Mouse (Mus musculus): Measurements from ENCODE around the gene Fam13c. TPM values are rescaled to one million over a fixed set of nuclear protein-coding genes. Genes with fewer than 3 reads are reported as not detected.

Gene Fam13c
- polyA plus RNA-seq, 1 experiment from 2014 or later: 17.2 TPM

DNA sequence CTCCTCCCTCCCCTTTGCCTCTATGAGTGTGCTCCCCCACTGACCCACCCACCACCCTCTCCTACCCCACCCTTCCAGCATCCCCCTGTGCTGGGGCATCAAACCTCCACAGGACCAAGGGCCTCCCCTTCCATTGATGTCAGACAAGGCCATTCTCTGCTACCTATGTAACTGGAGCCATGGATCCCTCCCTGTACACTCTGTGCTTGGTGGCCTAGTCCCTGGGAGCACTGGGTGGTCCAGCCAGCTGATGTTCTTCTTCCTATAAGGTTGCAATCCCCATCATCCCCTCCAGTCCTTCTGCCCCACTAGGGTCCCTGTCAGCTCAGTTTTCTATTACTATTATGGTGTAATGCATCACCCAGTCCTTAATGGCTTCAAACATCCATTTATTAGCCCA is 65.1 kb downstream of the Fam13c start:
- no peaks in the 10 kb centered on the region for H3K27me3 ChIP-seq (replicated peaks)
- peak; percentile 33 for ATAC-seq (ENCODE audit: low FRiP score, low read depth)
- H3K4me3 ChIP-seq: no peak overlapping the region
- H3K4me2 ChIP-seq (replicated peaks): no peak overlapping the region
- H3K9me3 ChIP-seq: no peaks in the 10 kb centered on the region
- 0 out of 2 replicates have a peak, but pooled peaks cover 3% of the 10 kb centered on the region for H3K36me3 ChIP-seq
- H3K4me1 ChIP-seq: peaks cover 13% of the 10 kb centered on the region; the same call in 1 of the 2 replicates
- no peak overlapping the region for H3K27ac ChIP-seq
- H3K9ac ChIP-seq: no peak overlapping the region

DNA sequence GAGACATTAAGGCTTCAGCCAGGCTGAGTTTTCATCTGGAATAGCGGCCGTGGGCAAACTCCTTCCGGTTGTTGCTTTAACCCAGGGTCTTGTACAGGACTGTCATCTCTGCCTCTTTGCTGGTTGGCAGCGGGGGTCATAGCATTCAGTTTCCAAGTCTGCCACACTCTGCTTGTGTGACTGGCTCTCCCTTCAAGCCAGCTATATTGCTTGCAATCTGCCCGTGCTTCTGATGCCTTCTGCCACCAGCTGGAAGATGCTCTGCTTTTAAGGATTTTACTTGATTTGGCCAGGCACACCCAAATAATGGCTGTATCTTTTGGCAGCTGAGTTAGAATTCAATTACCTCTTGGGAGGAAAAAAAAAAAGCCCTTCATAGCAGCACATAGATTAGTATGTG is 65.6 kb downstream of the Fam13c start:
- H3K27ac ChIP-seq: no peak overlapping the region
- ATAC-seq (ENCODE audit: low FRiP score, low read depth): no peak
- 60% methylated on average over 5 of the region's 5 CpGs for WGBS

DNA sequence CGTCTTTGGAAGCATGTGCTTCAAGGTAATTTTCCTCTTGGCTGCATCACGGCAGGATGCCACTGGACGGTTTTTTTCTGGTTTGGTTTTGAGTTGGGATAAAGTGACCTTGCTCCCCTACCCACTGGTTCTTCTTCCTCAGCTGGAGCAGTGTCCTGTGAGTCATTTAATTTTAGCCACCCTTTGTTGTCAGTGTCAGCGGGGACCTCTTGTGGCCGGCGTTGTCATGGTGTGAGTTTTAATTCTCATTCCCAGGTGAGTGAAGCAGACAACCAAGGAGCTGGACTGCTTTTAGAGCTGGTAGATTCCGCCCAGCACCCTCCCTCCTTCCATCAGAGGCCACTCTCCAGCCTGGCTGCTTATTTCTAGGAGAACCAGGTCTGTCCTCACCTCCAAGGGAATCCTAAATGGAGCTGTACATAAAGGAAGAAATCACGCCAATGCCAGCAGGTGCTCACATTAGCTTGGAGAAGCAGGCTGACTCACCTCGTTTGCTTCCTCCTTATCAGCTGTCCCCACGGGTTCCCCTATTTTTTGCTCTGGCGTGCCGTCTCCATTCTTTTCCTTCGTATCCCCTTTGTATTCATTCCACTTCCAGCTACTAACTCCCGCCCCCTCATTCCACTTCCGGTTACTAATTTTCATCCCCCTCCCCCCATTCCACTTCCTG is 66.4 kb downstream of the Fam13c start:
- peaks cover 13% of the 10 kb centered on the region; the same call in 1 of the 2 replicates for H3K4me1 ChIP-seq
- WGBS: 65% methylated on average over 15 of the region's 15 CpGs
- H3K9me3 ChIP-seq: no peaks in the 10 kb centered on the region
- H3K9ac ChIP-seq: no peak overlapping the region
- H3K27ac ChIP-seq: no peak overlapping the region
- H3K36me3 ChIP-seq: 0 out of 2 replicates have a peak, but pooled peaks cover 3% of the 10 kb centered on the region
- ATAC-seq (ENCODE audit: low FRiP score, low read depth): no peak
- H3K4me3 ChIP-seq: no peak overlapping the region
- no peak overlapping the region for H3K4me2 ChIP-seq (replicated peaks)
- H3K27me3 ChIP-seq (replicated peaks): no peaks in the 10 kb centered on the region

More for the DNA sequence above, 65.6 kb downstream of the Fam13c start:
- Histone ChIP-seq H3K9me3 (no peaks in the 10 kb centered on the region), H3K36me3 (0 out of 2 replicates have a peak, but pooled peaks cover 3% of the 10 kb centered on the region), H3K4me2 (replicated peaks) (no peak overlapping the region), H3K9ac (no peak overlapping the region), H3K27me3 (replicated peaks) (no peaks in the 10 kb centered on the region), H3K4me1 (peaks cover 13% of the 10 kb centered on the region; the same call in 1 of the 2 replicates), H3K4me3 (no peak overlapping the region)

DNA sequence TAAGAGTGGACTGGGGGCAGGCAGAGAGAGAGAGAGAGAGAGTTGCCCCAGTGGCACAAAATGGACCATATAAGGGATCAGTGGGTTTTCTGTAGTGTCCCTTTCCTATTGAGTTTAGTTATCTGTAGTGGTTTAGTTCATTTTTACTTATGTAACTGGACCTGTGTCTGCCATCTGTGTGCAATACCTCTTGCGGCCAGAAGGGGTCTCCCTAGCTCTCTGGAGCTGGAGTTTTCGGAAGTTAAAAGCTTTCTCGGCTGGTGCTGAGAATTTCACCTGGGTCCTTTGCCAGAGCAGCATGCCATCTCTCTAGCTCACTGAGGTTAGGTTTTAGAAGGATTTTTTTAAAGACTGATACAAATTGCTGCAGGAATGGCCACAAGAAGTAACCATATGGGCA is 67.6 kb downstream of the Fam13c start:
- H3K27me3 ChIP-seq (replicated peaks): no peaks in the 10 kb centered on the region
- WGBS: 92% methylated on average over 3 of the region's 3 CpGs
- no peaks in the 10 kb centered on the region for H3K9me3 ChIP-seq
- peaks cover 13% of the 10 kb centered on the region; the same call in 1 of the 2 replicates for H3K4me1 ChIP-seq
- no peak overlapping the region for H3K4me3 ChIP-seq
- H3K9ac ChIP-seq: no peak overlapping the region
- H3K36me3 ChIP-seq: 0 out of 2 replicates have a peak, but pooled peaks cover 3% of the 10 kb centered on the region
- H3K27ac ChIP-seq: no peak overlapping the region
- ATAC-seq (ENCODE audit: low FRiP score, low read depth): no peak
- no peak overlapping the region for H3K4me2 ChIP-seq (replicated peaks)

DNA sequence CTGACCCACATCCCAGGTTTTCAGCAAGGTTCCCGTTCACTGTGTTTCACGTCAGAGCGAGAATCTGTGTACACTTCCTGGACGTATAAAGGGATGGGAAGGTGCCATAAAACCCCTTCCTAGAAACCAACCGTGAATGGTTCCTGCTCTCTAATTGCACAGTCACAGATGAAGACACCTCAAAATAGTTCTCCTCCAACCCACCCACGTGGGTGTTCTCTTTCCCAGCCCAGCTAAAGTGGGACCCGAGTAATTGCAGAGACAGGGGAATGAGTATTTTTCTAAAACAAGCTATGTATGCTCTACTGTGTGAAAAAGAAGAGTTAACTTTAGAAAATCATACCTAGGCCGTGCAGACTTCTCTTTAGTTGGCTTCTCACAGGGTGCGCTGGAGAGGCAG is 74.6 kb downstream of the Fam13c start:
- WGBS: 76% methylated on average over 9 of the region's 9 CpGs
- no peaks in the 10 kb centered on the region for H3K9me3 ChIP-seq
- H3K4me3 ChIP-seq: no peak overlapping the region
- H3K4me1 ChIP-seq: peaks cover 9% of the 10 kb centered on the region
- H3K36me3 ChIP-seq: no peaks in the 10 kb centered on the region
- no peaks in the 10 kb centered on the region for H3K27me3 ChIP-seq (replicated peaks)
- H3K27ac ChIP-seq: no peak overlapping the region
- ATAC-seq (ENCODE audit: low FRiP score, low read depth): no peak
- no peak overlapping the region for H3K9ac ChIP-seq
- H3K4me2 ChIP-seq (replicated peaks): no peak overlapping the region

DNA sequence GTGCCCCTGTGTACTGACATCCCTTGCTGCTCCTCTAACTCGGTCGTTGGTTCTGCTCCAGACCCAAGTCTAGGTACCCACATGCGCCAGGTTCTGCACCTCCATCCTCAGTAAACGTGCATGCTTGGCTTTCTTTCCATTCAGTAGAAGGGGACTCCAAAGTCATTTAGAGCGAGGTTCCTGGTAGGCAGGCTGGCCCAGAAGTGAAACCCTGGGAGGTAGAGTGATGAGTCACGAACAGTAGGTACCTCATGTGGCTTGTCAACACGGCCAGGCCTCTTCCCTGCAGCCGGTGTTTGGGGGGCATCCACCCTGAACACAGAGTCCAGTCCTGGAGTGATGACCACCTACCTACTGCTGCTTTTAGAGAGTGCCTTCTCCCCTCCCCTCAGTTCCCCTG is 76.4 kb downstream of the Fam13c start:
- no peak for ATAC-seq (ENCODE audit: low FRiP score, low read depth)
- H3K4me3 ChIP-seq: no peak overlapping the region

DNA sequence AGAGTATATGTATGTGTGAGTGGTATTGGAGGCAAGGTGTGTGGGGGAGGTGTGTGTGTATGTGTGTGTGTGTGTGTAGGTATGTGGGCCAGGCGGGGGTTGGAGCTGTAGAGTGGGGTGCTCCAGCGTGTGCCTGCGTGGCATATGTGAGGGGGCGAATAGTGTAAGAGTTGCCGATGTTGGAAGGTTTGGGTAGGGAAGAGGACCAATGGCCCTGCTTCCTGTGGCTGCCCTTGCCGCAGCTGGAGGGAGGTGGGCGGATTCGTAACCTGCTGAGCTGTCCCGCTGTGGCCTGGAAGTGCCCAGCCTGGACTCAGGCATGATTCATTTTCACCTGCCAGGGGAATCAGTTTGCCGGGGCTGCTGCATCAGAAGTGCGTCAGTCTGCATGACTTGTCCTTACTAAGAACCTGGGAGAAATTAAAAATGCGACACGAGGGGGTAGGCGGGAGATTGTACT is 79.4 kb downstream of the Fam13c start:
- Histone ChIP-seq H3K27ac (no peak overlapping the region; the same call in 1 of the 2 replicates), H3K9ac (peak overlapping the region; percentile 69), H3K27me3 (replicated peaks) (0 out of 2 replicates have a peak, but pooled peaks cover 2% of the 10 kb centered on the region), H3K9me3 (no peaks in the 10 kb centered on the region), H3K36me3 (0 out of 2 replicates have a peak, but pooled peaks cover 8% of the 10 kb centered on the region), H3K4me2 (replicated peaks) (peak overlapping the region; percentile 88), H3K4me1 (peaks cover 27% of the 10 kb centered on the region), H3K4me3 (peak overlapping the region; percentile 43)
- ATAC-seq (ENCODE audit: low FRiP score, low read depth): peak; percentile 41
- WGBS: 6% methylated on average over 14 of the region's 14 CpGs

More for the DNA sequence above, 76.4 kb downstream of the Fam13c start:
- Histone ChIP-seq H3K9ac (no peak overlapping the region), H3K4me2 (replicated peaks) (no peak overlapping the region), H3K27ac (no peak overlapping the region), H3K27me3 (replicated peaks) (0 out of 2 replicates have a peak, but pooled peaks cover 1% of the 10 kb centered on the region), H3K36me3 (no peaks in the 10 kb centered on the region), H3K9me3 (no peaks in the 10 kb centered on the region), H3K4me1 (peaks cover 26% of the 10 kb centered on the region)
- 87% methylated on average over 8 of the region's 8 CpGs for WGBS

DNA sequence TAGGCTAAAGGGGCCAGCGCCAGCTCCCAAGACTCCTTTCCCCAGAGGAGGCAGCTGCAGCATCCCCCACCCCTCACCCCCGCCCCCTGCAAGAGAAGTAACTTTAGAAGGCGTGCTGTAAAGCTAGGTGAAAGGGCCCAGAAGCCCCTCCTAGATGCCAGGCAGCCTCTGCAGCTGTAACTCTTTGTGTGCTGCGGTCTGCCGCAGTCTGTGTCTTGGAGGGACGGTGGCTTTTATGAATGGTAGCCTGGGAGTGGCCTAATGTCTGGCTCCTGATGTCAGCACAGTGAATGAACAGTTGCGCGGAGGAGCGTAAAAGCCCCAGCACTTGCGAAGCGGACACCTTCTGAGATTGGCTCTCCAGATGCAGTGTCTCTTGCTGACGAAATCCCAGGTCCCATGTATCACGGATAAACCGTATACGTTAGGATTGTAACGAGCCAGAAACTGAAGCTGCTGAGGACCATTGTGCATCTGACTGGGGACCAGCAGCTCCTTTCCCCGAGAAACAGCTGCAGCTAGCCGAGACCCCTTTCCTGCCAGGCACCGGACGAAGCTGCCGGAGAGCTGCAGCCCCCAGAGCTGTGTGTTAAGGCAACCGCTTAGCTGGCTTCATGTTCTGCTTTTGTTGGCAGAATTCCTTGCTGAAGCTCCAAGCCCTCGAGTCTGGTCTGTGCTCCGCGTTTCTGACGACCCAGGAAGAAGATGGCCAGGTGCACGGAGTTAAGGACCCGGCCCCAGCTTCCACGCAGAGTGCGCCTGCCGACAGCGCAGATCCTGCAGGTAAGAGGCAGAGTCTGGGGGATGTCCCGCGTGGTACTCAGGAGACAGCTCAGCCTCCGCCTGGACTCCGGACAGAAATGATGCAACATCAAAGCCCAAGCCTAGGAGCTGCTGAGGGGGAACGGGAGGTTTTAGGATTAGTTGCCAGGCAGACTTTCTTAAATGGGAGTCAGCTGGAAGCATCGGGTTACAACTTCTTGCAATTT is 80.2 kb downstream of the Fam13c start:
- no peak overlapping the region; the same call in 1 of the 2 replicates for H3K27ac ChIP-seq
- peak overlapping the region; percentile 88 for H3K4me2 ChIP-seq (replicated peaks)
- H3K9me3 ChIP-seq: no peaks in the 10 kb centered on the region
- peak overlapping the region; percentile 43 for H3K4me3 ChIP-seq
- 0 out of 2 replicates have a peak, but pooled peaks cover 2% of the 10 kb centered on the region for H3K27me3 ChIP-seq (replicated peaks)
- H3K36me3 ChIP-seq: 0 out of 2 replicates have a peak, but pooled peaks cover 10% of the 10 kb centered on the region
- H3K9ac ChIP-seq: peak overlapping the region; percentile 69
- peaks cover 27% of the 10 kb centered on the region for H3K4me1 ChIP-seq
- under 1% methylated on average over 38 of the region's 38 CpGs for WGBS
- ATAC-seq (ENCODE audit: low FRiP score, low read depth): peak; percentile 89

DNA sequence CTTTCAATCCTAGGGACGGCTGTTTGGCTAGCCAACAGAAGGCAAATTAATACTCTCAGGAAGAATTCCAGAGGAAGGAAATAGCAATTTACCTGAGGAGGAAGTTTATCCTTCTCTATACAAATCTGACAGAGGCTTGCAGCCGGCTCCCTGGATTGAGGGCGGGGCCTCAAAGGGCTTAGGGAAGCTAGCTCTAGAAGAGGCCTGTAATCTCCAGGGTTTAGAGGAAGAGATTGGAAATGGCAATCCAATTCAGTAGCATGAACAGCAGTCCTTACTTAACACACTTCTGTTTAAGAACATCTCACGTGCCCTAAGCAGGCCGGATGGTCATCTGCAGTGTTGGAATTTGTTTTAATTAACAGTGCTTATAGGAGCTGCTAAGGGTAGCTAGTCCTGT is 81.1 kb downstream of the Fam13c start:
- 28% methylated on average over 5 of the region's 5 CpGs for whole genome bisulfite sequencing
- H3K4me2 ChIP-seq (replicated peaks): peak overlapping the region; percentile 88
- H3K4me3 ChIP-seq: peak overlapping the region; percentile 43
- 0 out of 2 replicates have a peak, but pooled peaks cover 2% of the 10 kb centered on the region for H3K27me3 ChIP-seq (replicated peaks)
- peaks cover 27% of the 10 kb centered on the region for H3K4me1 ChIP-seq
- ATAC-seq (ENCODE audit: low FRiP score, low read depth): no peak
- no peak overlapping the region for H3K27ac ChIP-seq
- H3K9ac ChIP-seq: no peak overlapping the region
- no peaks in the 10 kb centered on the region for H3K9me3 ChIP-seq
- H3K36me3 ChIP-seq: peaks cover 15% of the 10 kb centered on the region; the same call in 1 of the 2 replicates

DNA sequence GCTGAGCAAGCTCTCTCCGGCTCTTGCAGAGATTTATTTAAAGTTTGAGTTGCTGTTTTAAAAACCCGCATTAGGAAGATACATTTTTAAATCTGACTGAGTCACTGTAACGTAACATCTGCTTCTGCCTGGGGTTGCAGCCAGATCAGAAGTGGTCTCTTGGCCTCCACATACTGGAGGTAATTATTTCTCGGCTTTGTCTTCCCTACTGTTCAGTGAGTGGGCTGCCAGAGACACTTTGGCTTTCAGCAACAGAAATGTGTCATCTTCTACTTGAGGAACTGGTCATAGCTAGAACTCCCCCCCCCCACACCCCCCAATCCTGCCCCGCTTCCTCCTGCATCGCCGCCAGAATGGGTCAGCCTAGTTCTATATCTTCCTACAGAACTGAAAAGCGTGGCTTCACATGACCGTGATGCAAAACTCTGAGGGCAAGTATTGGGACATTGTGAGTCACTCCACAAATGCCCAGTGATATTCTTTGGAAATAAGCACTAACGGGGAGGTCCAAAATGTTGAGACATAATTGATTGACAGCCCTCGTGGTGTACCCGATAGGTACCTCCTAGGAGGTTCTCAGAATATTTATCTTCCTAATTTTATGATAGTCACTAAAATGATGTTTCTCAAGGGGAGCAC is 90.0 kb downstream of the Fam13c start:
- Histone ChIP-seq H3K4me1 (no peaks in the 10 kb centered on the region), H3K27ac (no peak overlapping the region), H3K4me2 (replicated peaks) (no peak overlapping the region), H3K27me3 (replicated peaks) (no peaks in the 10 kb centered on the region), H3K9ac (no peak overlapping the region), H3K9me3 (no peaks in the 10 kb centered on the region), H3K4me3 (no peak overlapping the region), H3K36me3 (peaks cover 14% of the 10 kb centered on the region)
- 94% methylated on average over 12 of the region's 12 CpGs for WGBS
- no peak for ATAC-seq (ENCODE audit: low FRiP score, low read depth)

DNA sequence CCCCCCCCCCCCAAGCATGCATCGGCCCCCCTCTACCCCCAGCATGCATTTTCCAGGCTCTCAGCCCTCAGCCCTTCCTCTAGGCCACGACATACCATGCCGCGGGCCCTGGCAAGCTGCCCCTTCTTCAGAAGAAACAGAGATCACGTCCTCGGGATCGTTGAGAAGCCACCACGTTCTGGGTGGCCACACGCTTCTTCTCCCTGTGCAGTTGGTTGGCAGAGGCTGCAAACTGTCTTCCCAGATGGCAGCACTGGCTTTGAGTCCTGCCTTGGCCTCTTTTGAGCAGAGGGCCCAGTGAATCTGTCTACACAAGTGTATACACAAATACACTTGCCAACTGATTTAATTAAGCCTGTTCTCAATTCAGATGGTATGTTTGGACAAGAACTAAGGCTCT is 92.0 kb downstream of the Fam13c start:
- Histone ChIP-seq H3K4me3 (no peak overlapping the region), H3K27me3 (replicated peaks) (no peaks in the 10 kb centered on the region), H3K27ac (no peak overlapping the region), H3K9ac (no peak overlapping the region), H3K4me1 (no peaks in the 10 kb centered on the region), H3K36me3 (peaks cover 27% of the 10 kb centered on the region), H3K9me3 (no peaks in the 10 kb centered on the region), H3K4me2 (replicated peaks) (no peak overlapping the region)
- WGBS: 90% methylated on average over 9 of the region's 9 CpGs
- no peak for ATAC-seq (ENCODE audit: low FRiP score, low read depth)
